Mouse (Mus musculus) forebrain, embryonic 12.5 days (tissue): ENCODE results near the gene Vps45. TPM values are rescaled to one million over a fixed set of nuclear protein-coding genes. Genes with fewer than 3 reads are reported as not detected.
"Not testable (repeated sequence)": the region's sequence is repeated elsewhere in the genome, so short reads cannot be mapped to it uniquely, and the experiment has no call there.

Experiments used
- ATAC-seq: fragments of 200-750 bp; cut with Nextera tagmentation; 2 replicates; pipeline ENCODE4 v1.8.0; 2017; ENCODE audit warnings: moderate TSS enrichment; ENCODE audit not compliant: low FRiP score
- H3K27ac ChIP-seq: fragments of 300-500 bp; sonication (generic); 2 replicates; pipeline ENCODE4 v1.5.1; 2016; ENCODE audit warnings: mild to moderate bottlenecking
- H3K27me3 ChIP-seq: fragments of 300-500 bp; sonication (generic); 2 replicates; pipeline ENCODE4 v1.6.1; 2016; ENCODE audit warnings: mild to moderate bottlenecking
- H3K36me3 ChIP-seq: fragments of 300-500 bp; sonication (generic); replicated peaks from 2 replicates; pipeline ENCODE4 v1.6.1; 2016; ENCODE audit warnings: mild to moderate bottlenecking
- H3K4me1 ChIP-seq: fragments of 300-500 bp; sonication (generic); 2 replicates; pipeline ENCODE4 v1.6.1; 2016
- H3K4me2 ChIP-seq: fragments of 300-500 bp; sonication (generic); 2 replicates; pipeline ENCODE4 v1.6.1; 2016; ENCODE audit warnings: mild to moderate bottlenecking, moderate library complexity
- H3K4me3 ChIP-seq: fragments of 300-500 bp; sonication (generic); replicated peaks from 2 replicates; pipeline ENCODE4 v1.5.1; 2016; ENCODE audit warnings: mild to moderate bottlenecking
- H3K9ac ChIP-seq: fragments of 300-500 bp; sonication (generic); 2 replicates; pipeline ENCODE4 v1.6.1; 2016; ENCODE audit warnings: mild to moderate bottlenecking
- H3K9me3 ChIP-seq: fragments of 300-500 bp; sonication (generic); 2 replicates; pipeline ENCODE4 v1.6.1; 2016
- WGBS: fragments of 180-500 bp; shearing (Covaris S2); methylation state at CpG from one replicate; pipeline ENCODE4 v1.1.7; 2016; 5-methylcytosine and 5-hydroxymethylcytosine counted together
- polyA plus RNA-seq: library from polyadenylated mRNA; unstranded; fragments of >200 nt; fragmentation: Nextera tagmentation; extraction: Ambion mirVana; gene quantifications from 2 replicates; pipeline ENCODE4 v1.2.1, GENCODE M21; 2016

The Vps45 gene
- polyA plus RNA-seq, 1 experiment from 2014 or later = 39.2 TPM

- H3K9me3 ChIP-seq = no peaks in the 10 kb centered on the region
- H3K4me3 ChIP-seq = no peak overlapping the region
- 69% methylated on average over 8 of the region's 8 CpGs for WGBS
- H3K4me1 ChIP-seq = peaks cover 10% of the 10 kb centered on the region
- 0 out of 2 replicates have a peak overlapping the region, but pooled peaks have one; percentile 6 for H3K27ac ChIP-seq
- no peaks in the 10 kb centered on the region for H3K36me3 ChIP-seq
- H3K9ac ChIP-seq = no peak overlapping the region
- no peak for ATAC-seq
- H3K27me3 ChIP-seq = no peaks in the 10 kb centered on the region
- no peak overlapping the region for H3K4me2 ChIP-seq
Measured at GRCm38 (mm10) chr3:95957359-95958148, 100.7 kb downstream of the Vps45 start.

GRCm38 (mm10) chr3:95955318-95955717, 102.9 kb downstream of the Vps45 start:
- 92% methylated on average over 5 of the region's 5 CpGs for WGBS

GRCm38 (mm10) chr3:95954648-95955173, 103.6 kb downstream of the Vps45 start:
- H3K4me3 ChIP-seq, H3K9ac ChIP-seq, H3K9me3 ChIP-seq, H3K36me3 ChIP-seq, H3K27ac ChIP-seq, H3K4me2 ChIP-seq, H3K27me3 ChIP-seq, ATAC-seq: not testable (repeated sequence)
- WGBS = 89% methylated on average over 12 of the region's 12 CpGs
- peaks cover 16% of the 10 kb centered on the region for H3K4me1 ChIP-seq

More at GRCm38 (mm10) chr3:95955318-95955717, 102.9 kb downstream of the Vps45 start:
- no peak overlapping the region for H3K4me2 ChIP-seq
- no peaks in the 10 kb centered on the region for H3K9me3 ChIP-seq
- no peak overlapping the region for H3K4me3 ChIP-seq
- H3K27ac ChIP-seq = no peak overlapping the region
- peaks cover 16% of the 10 kb centered on the region for H3K4me1 ChIP-seq
- H3K9ac ChIP-seq = no peak overlapping the region
- no peaks in the 10 kb centered on the region for H3K36me3 ChIP-seq
- ATAC-seq = no peak
- H3K27me3 ChIP-seq = no peaks in the 10 kb centered on the region

GRCm38 (mm10) chr3:95953522-95953921, 104.7 kb downstream of the Vps45 start:
- Histone ChIP-seq H3K27me3 (no peaks in the 10 kb centered on the region), H3K27ac (peak overlapping the region; percentile 73), H3K4me1 (peaks cover 16% of the 10 kb centered on the region), H3K36me3 (peaks cover 7% of the 10 kb centered on the region; the same call in 1 of the 2 replicates), H3K4me2 (0 out of 2 replicates have a peak overlapping the region, but pooled peaks have one; percentile 0), H3K9me3 (no peaks in the 10 kb centered on the region), H3K4me3 (no peak overlapping the region), H3K9ac (peak overlapping the region; percentile 17; the same call in 1 of the 2 replicates)
- 60% methylated on average over 3 of the region's 3 CpGs for WGBS
- no peak for ATAC-seq

DNA sequence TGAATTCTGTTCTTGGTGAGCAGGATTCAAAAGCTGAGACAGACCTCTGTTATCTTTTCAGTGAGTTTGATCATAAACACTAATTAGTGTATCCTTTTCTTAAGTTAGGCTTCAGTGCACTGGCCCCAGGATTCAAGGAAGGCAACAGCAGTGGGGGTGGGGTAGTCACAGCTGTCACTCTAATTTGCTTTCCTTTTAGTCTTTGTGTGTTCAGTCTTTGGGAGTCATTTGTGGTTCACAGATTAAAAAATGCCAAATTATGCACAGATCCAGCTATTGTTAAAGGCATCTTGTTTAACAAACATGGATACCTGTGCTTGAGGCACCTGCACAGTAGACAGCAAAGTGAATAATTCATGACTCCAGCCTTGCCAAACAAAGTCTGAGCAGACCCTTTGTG, 105.2 kb downstream of the Vps45 start:
- Histone ChIP-seq H3K36me3 (peaks cover 8% of the 10 kb centered on the region), H3K4me1 (peaks cover 16% of the 10 kb centered on the region), H3K4me2 (0 out of 2 replicates have a peak overlapping the region, but pooled peaks have one; percentile 0), H3K9ac (peak overlapping the region; percentile 17; the same call in 1 of the 2 replicates), H3K4me3 (no peak overlapping the region), H3K27ac (peak overlapping the region; percentile 73), H3K9me3 (no peaks in the 10 kb centered on the region), H3K27me3 (no peaks in the 10 kb centered on the region)
- ATAC-seq = no peak

DNA sequence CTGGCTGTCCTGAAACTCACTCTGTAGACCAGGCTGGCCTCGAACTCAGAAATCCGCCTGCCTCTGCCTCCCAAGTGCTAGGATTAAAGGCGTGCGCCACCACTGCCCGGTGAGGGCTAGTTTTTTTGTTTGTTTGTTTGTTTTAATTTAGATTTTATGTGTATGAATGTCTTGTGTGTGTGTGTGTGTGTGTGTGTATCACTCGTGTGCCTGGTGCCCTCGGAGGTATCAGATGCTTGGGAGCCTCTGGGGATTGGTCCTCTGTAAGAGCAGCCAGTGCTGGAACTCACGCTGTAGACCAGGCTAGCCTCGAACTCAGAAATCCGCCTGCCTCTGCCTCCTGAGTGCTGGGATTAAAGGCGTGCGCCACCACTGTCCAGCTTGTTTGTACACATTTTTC, 106.7 kb downstream of the Vps45 start:
- Histone ChIP-seq H3K27ac (peak overlapping the region; percentile 99), H3K9ac (peak overlapping the region; percentile 66), H3K4me3 (peak overlapping the region; percentile 51), H3K4me2 (peak overlapping the region; percentile 71), H3K4me1 (peaks cover 16% of the 10 kb centered on the region)
- H3K27me3 ChIP-seq, H3K9me3 ChIP-seq, H3K36me3 ChIP-seq: not testable (repeated sequence)
- ATAC-seq = peak; percentile 24
- WGBS = 75% methylated on average over 12 of the region's 12 CpGs

DNA sequence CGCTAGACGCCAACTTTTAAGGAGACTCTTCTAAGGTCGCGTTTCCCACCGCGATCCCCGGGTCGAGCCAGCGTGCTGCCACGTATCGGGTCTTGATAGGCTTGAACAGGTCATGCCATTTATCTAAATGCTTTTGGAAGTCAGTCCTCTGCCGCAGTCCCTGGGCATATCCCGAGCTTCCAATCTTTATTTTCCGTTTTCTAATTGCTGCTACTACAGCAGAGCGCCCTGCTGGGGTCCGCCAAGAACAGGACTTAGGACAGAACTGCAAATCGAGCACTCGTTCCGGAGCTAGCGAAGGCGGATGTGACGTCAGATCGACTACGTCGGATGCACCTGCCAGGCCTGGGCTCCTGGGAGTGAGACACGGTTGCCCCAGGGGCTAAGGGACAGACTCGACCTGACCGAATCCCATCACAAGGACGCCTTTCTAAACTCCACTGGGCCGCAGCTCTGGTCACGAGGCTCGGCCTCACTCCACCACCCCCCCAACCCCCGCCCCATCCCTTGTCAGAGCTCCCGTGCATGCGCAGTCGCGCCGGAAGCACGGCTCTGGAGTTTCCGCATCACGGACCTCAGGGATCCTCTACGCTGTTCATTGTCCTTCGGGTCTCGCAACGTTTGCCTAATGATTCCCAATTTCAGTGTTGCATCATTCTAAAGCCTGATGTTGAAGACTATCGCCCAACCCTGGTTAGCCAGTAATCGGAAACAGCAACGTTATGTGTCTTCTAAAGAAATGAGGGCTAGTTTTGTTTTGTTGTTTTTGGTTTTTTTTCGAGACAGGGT, 107.3 kb downstream of the Vps45 start:
- Histone ChIP-seq H3K27ac (peak overlapping the region; percentile 99), H3K9me3 (no peaks in the 10 kb centered on the region), H3K4me1 (peaks cover 16% of the 10 kb centered on the region), H3K27me3 (no peaks in the 10 kb centered on the region), H3K4me3 (peak overlapping the region; percentile 51), H3K4me2 (peak overlapping the region; percentile 71), H3K36me3 (peaks cover 15% of the 10 kb centered on the region), H3K9ac (peak overlapping the region; percentile 66)
- peak; percentile 95 for ATAC-seq
- 3% methylated on average over 49 of the region's 49 CpGs for WGBS

Other genes starting within 250 kb of the Vps45 start
- gene Rprd2, start 239.6 kb downstream of the Vps45 start, polyA plus RNA-seq = 29.1 and 31.0 TPM in 2 replicates
- gene Prpf3, start 202.6 kb downstream of the Vps45 start, polyA plus RNA-seq = 59.1 and 69.5 TPM in 2 replicates
- gene Mrps21, start 186.9 kb downstream of the Vps45 start, polyA plus RNA-seq = 328 and 348 TPM in 2 replicates
- 4.1 and 4.9 TPM in 2 replicates for gene Ciart, start 176.2 kb downstream of the Vps45 start, polyA plus RNA-seq
- gene BC028528, start 166.5 kb downstream of the Vps45 start, polyA plus RNA-seq = 8.4 and 10.1 TPM in 2 replicates
- gene Aph1a, start 164.5 kb downstream of the Vps45 start, polyA plus RNA-seq = 32.2 and 37.5 TPM in 2 replicates
- gene Car14, start 153.8 kb downstream of the Vps45 start, polyA plus RNA-seq = 26.3 and 32.1 TPM in 2 replicates
- gene Anp32e, start 129.2 kb downstream of the Vps45 start, polyA plus RNA-seq = 405 and 446 TPM in 2 replicates
- 91.3 and 95.1 TPM in 2 replicates for gene Plekho1, start 62.5 kb downstream of the Vps45 start, polyA plus RNA-seq
- 14.0 and 15.5 TPM in 2 replicates for gene Otud7b, start 46.1 kb upstream of the Vps45 start, polyA plus RNA-seq
- gene Mtmr11, start 103.5 kb upstream of the Vps45 start, polyA plus RNA-seq = 13.4 and 17.8 TPM in 2 replicates
- 185 and 201 TPM in 2 replicates for gene Sf3b4, start 113.9 kb upstream of the Vps45 start, polyA plus RNA-seq
- 22.9 and 24.3 TPM in 2 replicates for gene Sv2a, start 122.7 kb upstream of the Vps45 start, polyA plus RNA-seq
- gene Bola1, start 161.2 kb upstream of the Vps45 start, polyA plus RNA-seq = 72.2 and 77.9 TPM in 2 replicates
- gene Hist2h2ab, start 161.4 kb upstream of the Vps45 start, polyA plus RNA-seq = 1.1 and 1.7 TPM in 2 replicates
- 13.8 and 14.0 TPM in 2 replicates for gene Hist2h2ac, start 162.4 kb upstream of the Vps45 start, polyA plus RNA-seq
- gene Hist2h2be, start 162.7 kb upstream of the Vps45 start, polyA plus RNA-seq = 14.9 and 15.4 TPM in 2 replicates
- gene Hist2h3c2, start 180.7 kb upstream of the Vps45 start, polyA plus RNA-seq = 11.6 and 17.3 TPM in 2 replicates
- 79.4 and 86.1 TPM in 2 replicates for gene Hist2h2aa2, start 181.8 kb upstream of the Vps45 start, polyA plus RNA-seq
- 18.5 and 21.0 TPM in 2 replicates for gene Hist2h2aa1, start 187.0 kb upstream of the Vps45 start, polyA plus RNA-seq
- not detected in 2 replicates for gene Hist2h3c1, start 188.2 kb upstream of the Vps45 start, polyA plus RNA-seq
- 16.1 and 19.5 TPM in 2 replicates for gene Hist2h4, start 204.8 kb upstream of the Vps45 start, polyA plus RNA-seq
- gene Hist2h3b, start 210.2 kb upstream of the Vps45 start, polyA plus RNA-seq = 94.8 and 111 TPM in 2 replicates
- gene Hist2h2bb, start 211.3 kb upstream of the Vps45 start, polyA plus RNA-seq = 22.9 and 28.6 TPM in 2 replicates
- 0.54 and 0.56 TPM in 2 replicates for gene Fcgr1, start 235.5 kb upstream of the Vps45 start, polyA plus RNA-seq